Mouse (Mus musculus) kidney, postnatal 10 days (tissue): ENCODE measurements around the gene Cwc22.

Experiments used
- DNase-seq: peaks from one replicate; pipeline ENCODE4 v3.0.0; 2021; ENCODE audit warnings: mixed read lengths

The Cwc22 gene

DNA sequence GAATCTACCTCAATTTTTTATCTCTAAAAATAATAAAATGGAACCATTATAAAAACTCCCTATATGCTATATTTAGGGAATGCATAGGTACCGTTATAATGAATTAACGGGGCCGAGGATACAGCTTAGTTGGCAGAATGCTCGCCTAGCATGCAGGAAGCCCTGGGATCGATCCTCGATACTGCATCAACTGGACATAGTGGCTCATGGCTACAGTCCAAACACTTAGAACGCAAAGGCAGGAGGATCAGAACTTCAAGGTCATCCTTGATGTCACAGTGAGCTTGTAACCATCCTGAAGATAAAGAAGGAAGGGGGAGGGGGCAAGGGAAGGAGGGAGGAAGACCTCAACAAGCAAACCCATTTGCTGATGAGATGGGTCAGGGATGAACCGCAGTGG, 23.0 kb downstream of the Cwc22 start:
- no peak for DNase-seq

GRCm38 (mm10) chr2:77921307-77921706, 24.9 kb downstream of the Cwc22 start:
- no peak for DNase-seq

GRCm38 (mm10) chr2:77920621-77921020, 25.6 kb downstream of the Cwc22 start:
- no peak for DNase-seq

DNA sequence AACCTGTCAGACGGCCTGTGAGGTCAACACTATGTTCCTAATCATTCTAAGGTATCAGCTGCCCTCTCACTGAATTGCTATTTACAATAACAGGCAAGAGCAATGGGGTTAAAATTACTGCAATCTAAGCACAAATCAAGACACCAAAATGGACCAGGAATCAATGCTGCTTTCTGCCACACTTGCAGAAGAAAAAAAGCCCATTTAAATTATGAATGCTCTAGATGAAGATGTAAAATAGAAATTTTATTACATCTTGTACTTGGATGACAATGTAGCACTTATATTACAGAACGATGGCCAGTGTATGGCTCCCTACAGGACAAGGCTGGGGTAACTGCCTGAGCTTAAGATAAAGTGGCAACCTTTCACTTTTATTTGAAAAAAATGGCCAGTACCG, 27.7 kb downstream of the Cwc22 start:
- no peak for DNase-seq

DNA sequence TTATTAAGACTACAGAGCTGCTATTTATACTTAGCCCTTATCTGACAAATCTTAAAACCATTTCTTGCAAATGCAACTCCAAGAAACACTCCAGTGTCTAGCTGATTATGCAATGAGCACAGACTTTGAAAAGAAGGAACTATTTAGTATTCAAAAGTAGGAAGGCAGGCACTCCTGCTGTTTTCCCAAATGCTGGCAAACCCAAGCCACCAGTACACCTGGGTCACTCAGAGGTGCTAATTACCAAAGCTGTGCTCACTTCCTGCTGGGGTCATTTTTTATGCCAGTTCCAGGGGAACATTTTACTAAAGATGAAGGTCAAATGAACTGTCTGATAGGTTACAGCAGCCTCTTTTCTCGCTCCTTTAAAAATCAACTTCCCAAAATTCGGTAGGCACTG, 28.2 kb downstream of the Cwc22 start:
- no peak for DNase-seq

- DNase-seq = no peak
Observed at GRCm38 (mm10) chr2:77917360-77917734, 28.8 kb downstream of the Cwc22 start.

- DNase-seq = no peak
Observed at GRCm38 (mm10) chr2:77916586-77917359, 29.4 kb downstream of the Cwc22 start.

DNA sequence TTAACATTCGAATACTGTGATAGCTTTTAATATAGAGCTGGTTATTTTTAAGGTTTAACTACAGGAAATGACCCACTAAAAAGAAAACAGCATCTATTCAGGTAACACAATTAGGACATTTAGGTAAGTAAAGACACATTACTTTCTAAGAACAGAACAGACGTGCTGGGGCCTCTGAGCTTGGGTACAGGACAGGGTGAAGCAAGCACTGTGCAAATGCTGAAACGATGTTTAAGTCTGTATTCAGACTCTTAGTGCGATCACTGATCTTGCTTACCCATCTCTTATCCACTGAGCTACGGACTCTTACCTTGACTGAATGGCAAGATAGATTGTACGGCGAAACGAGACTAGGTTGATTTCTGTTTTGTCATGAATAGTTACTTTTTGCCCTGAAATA, 31.0 kb downstream of the Cwc22 start:
- DNase-seq = no peak

GRCm38 (mm10) chr2:77913628-77914027, 32.5 kb downstream of the Cwc22 start:
- no peak for DNase-seq

GRCm38 (mm10) chr2:77912197-77912596, 34.0 kb downstream of the Cwc22 start:
- no peak for DNase-seq

- DNase-seq = no peak
Observed at GRCm38 (mm10) chr2:77911452-77911851, 34.7 kb downstream of the Cwc22 start.

DNA sequence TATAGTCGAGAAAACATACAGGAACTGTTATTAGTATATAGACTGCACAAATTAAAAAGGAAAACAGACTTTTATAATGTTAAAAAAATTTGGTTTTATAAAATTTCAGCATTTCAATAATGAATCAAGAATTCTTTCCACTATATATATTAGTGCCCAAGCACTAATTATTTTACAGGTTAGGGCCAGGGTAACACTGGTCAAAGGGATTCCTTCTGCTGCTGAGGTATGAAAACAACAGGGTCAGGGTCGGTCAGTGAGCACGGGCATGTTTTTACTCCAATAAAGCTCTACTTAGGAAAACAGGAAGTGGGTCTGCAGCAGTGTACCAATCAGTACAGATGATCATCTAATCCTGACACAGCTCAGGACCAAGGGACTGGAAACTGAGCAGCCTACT, 36.0 kb downstream of the Cwc22 start:
- DNase-seq = no peak

GRCm38 (mm10) chr2:77907164-77907563, 39.0 kb downstream of the Cwc22 start:
- no peak for DNase-seq

- DNase-seq = no peak
Observed at GRCm38 (mm10) chr2:77905023-77905422, 41.2 kb downstream of the Cwc22 start.

DNA sequence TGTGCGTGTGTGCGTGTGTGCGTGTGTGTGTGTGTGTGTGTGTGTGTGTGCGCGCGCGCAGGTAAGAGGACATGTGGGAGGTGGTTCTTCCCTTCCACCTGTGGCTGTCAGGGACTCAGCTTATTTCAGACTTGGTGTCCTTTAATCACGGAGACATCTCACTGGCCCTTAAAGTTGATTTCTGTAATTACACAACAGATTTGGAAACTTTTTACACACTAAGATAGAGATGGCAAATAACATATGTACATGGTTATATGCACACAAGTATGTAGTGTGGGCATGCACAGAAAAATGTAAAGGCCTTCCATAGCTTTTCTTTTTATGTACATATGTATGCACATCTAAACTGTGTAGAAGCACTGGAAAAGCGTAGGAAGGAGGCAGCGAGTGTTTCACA, 41.7 kb downstream of the Cwc22 start:
- no peak for DNase-seq

GRCm38 (mm10) chr2:77903979-77904378, 42.2 kb downstream of the Cwc22 start:
- DNase-seq = no peak

DNA sequence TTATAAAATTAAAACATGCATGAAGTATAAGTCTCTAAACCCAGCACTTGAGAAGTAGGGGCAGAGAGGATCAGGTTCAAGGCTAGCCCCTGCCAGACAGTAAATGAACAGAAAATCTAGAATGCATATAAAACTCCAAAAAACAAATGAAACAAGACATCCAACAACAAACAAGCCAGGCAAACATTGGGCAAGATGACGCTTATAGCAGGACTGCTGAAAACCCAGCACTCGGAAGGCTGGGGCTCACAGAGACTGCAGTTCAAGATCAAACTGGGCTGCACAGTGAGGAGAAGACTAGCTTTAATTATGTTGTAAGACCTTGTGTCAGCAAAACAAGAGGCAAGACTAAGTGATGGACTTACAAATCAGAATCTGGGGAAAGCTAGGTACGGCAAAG, 43.1 kb downstream of the Cwc22 start:
- no peak for DNase-seq

DNA sequence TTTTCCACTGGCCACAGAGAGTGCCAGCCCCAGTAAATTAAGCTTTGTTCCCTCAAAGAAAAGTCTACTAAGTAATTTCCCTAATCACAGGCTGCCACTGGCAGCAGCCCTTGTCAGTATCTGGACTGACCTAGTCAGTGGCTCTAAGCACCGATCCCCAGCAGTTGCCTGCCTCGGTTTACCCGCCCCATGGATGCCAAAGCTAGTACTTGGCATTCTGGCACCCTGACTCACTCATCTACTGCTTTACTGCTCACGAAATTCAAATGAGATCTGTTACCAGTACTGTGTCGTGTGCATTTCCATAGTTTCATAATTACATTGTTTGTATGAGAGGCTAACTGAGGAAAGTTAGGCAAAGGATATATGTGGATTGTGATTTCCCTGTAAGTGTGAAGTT, 44.9 kb downstream of the Cwc22 start:
- DNase-seq = no peak

DNA sequence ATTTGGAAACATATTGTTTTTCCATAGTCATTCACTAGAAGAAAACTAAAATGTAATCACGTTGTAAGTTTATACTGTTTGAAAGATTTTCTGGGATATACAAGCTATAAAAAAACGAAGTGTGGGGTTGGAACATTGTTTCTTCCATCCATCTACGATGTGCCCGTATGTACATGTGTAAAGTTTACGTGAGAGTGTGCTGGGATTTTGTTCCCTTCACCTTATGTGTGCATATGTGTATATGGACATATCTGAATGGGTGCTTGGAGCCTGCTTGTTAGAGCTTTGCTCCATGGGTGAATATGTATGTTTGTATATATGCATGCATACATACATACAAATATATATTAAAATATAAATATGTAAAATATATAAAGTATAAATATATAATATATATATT, 45.4 kb downstream of the Cwc22 start:
- no peak for DNase-seq

DNA sequence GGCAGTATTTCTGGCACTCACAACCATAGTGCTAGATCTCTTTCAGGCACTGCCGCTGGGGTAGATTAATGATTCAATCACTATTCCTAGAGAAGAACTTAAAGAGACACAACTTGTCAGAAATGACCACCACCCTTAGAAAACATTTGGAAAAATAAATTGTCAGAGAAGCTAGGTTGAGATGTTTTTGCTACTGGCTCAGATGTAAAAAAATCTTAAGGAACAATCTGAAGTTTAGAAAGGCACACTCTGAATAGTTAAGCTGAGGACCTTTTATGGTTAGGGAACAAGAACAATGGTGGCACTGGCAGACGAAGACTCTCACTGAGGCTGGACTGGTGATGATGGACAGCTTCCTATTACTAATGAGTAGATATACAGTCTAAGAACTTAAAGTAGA, 46.1 kb downstream of the Cwc22 start:
- DNase-seq = no peak

DNA sequence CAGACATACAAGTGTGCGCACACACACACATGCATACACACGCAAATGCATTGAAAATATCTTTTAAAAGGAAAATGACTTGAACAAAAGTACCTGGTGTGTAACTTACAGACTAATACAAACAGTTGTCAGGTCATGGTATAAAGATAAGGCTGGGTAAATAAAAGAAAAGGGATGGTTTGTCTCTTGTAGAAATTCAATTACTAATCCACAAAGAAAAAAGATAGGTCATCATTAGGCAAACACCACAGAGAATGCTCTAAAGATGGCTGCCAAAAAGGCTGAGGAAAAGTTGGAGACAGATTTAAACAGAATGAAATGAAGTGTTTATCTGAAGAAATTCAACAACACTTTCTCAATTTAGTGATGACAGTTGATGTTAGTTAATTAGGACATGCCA, 47.7 kb downstream of the Cwc22 start:
- no peak for DNase-seq

DNA sequence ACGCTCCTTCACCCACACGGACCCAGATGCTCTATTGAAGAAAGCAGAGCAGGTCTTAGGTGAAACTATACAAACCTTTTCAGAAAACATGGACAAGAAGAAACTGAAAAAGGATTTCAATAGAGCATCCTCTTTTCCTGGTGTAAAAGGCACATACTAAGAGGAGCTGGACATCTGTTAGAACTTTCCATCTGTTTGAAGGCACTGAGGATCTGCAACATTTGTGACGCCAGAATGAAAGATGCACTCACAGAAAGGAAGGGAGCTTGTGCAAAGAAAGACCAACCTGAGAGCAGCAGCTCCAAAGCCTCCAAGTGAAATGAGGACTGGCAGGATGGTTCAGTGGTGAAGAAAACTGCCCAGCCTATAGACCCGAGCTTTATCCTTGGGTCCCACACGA, 48.2 kb downstream of the Cwc22 start:
- no peak for DNase-seq

GRCm38 (mm10) chr2:77897558-77897899, 48.6 kb downstream of the Cwc22 start:
- DNase-seq = no peak

DNA sequence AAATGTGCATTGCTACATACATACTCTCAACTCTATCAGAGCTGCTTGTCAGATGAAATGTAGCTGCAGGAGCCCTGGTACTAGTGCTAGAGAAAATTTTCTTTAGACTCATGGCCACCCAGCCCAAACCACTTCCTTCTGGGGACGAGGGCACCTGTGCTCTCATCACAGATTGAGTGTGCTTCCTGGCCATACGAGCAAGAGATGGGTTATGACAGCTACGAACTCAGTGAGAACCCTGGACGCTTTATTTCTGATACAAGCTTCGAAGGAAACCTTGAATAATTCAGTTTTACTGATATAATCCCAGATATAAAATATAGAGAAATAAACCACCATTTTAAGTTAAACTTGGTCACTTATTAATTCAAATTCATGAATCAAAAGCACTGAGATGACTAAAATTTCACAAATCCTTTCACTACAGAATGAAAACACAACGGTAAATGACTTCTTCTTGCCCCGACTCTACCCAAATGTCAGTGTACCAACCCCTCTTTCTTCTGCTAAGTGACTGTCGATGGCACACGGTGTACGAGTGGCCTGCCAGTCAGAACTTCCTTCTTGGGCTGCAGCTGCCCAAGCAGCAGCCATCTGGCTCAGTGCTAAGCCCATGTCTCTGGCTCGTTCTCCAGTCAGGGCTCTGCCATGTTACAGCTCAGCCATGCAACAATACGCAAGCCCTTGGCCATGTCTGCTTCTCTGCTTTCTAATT, 49.2 kb downstream of the Cwc22 start:
- no peak for DNase-seq
